Mouse (Mus musculus) neutrophil, adult 5-6 weeks (primary cell): ENCODE data around the gene Lrriq4. TPM values are rescaled to one million over a fixed set of nuclear protein-coding genes. Genes with fewer than 3 reads are reported as not detected.

Source experiments
- ATAC-seq: fragments of 151-379, 151-347 bp; 2 replicates; pipeline ENCODE4 v1.8.0; 2017; ENCODE audit warnings: mild to moderate bottlenecking, moderate TSS enrichment; ENCODE audit not compliant: insufficient number of reproducible peaks, poor library complexity, low FRiP score, severe bottlenecking; ENCODE audit errors: extremely low read depth
- total RNA-seq: library from RNA; stranded (forward); fragments of 200-1000 nt; gene quantifications from 2 replicates; pipeline ENCODE4 v1.2.3, GENCODE M21; 2017

Gene Lrriq4
- total RNA-seq = not detected in 2 replicates

- ATAC-seq = no peak
These were observed at the start of gene Lrriq4 for GRCm38 (mm10) chr3:30644207-30644606. Lrriq4 (plus strand) TSS chr3:30644507.

- no peak for ATAC-seq
These were observed 49.0 kb upstream of the Lrriq4 start for GRCm38 (mm10) chr3:30595111-30595832.

- ATAC-seq = no peak
These were observed 47.0 kb upstream of the Lrriq4 start for GRCm38 (mm10) chr3:30597271-30597670.

- no peak for ATAC-seq
These were observed 44.4 kb upstream of the Lrriq4 start, which contains the start of gene Actrt3 for GRCm38 (mm10) chr3:30599711-30600545. Actrt3 (minus strand) TSS chr3:30599939.

GRCm38 (mm10) chr3:30600717-30601116, 43.6 kb upstream of the Lrriq4 start:
- no peak for ATAC-seq

DNA sequence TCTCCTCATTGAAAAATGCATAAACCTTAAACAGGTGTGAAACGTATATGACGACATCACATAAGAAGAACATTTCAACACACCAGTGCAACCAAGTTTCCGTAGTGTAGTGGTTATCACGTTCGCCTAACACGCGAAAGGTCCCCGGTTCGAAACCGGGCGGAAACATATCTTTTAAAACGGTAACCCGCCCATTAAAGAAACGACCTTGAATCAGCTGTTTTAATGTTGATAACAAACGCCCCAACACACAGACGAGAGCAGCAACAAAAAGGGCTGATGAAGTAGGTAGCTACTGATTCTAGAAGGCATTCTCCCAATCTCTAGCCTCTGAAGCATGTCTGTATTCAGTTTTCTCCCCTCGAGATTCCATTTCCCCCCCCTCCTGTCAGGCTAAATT, 43.1 kb upstream of the Lrriq4 start:
- ATAC-seq = peak; percentile 14; the same call in 1 of the 2 replicates

DNA sequence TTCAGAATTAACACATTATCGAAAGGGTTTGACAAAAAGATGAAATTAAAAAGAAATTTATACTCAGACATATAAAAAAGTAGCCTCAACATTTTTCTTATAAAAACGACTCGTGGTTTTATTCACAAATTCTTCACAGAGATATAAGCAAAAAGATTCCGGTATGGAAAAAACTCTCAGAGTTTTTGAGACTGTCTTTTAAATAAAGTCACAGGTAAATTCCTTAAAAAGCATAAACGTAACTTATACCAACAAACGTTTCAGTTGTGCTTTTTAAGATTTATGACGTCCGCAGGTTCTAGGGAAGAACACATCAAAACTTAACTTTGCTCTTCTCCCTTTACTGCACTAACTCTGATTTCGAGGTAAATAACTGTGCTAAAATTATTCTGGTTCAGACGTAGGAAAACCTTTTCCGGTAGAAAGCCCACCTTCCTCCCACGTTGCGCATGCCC, 42.7 kb upstream of the Lrriq4 start:
- ATAC-seq = no peak

- peak; percentile 79 for ATAC-seq
These were observed 42.1 kb upstream of the Lrriq4 start, which contains the start of gene Mynn for GRCm38 (mm10) chr3:30602065-30602739. Mynn (plus strand) TSS chr3:30602065.

- ATAC-seq = peak; percentile 31; the same call in 1 of the 2 replicates
These were observed 41.6 kb upstream of the Lrriq4 start for GRCm38 (mm10) chr3:30602740-30603098.

- ATAC-seq = no peak
These were observed 41.1 kb upstream of the Lrriq4 start for GRCm38 (mm10) chr3:30603256-30603655.

DNA sequence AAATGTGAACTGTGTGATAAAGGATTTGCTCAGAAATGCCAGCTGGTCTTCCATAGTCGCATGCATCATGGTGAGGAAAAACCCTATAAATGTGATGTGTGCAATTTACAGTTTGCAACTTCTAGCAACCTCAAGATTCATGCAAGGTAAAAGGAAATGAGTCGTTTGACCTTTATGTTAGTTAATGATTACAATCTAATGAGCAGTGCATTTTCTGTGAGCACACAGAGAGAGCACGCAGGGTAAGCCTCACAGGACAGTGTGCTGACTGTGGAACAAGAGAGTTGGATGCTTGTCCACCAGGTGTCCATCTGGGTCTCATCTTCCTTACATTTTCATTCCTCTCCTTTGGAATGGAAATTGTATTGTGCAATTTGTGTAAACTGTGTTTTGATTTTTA, 35.3 kb upstream of the Lrriq4 start:
- ATAC-seq = no peak

DNA sequence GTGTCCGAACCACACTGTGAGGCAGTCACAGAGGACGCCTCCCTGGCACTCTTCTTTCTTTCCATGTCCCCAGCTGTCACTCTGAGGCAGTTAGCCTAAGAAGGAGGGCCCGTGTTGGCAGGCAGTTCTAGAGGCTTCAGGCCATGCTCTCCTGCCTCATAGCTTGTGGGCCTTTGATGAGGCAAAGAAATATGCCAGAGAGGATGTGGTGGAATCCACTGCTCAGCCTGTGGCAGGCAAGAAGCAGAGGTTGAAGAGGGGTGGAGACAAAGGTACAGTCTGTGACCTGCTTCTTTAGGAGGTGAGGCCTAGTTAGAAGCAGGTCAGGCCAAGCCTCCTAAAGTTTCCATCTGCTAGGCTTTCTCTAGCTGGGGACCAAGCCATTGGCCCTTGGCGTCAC, 33.4 kb upstream of the Lrriq4 start:
- no peak for ATAC-seq

DNA sequence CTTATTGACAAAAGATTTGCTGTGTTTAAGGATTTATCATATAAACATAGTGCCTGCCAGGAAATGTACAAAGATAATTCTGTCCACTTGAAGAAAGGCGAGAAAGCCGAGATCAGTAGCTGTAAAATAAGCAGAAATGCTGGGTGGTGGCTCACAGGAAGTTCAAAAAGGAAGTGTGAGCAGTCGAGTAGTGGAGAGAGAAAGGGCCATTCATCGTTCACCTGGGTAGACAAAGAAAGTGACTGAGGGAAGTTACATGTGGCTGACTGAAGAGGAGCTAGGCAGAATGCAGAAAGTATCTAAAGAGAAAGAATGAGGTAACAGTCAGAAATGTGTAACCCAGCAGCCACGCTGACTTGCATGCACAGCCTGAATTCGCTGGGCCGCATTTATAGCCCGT, 24.2 kb upstream of the Lrriq4 start:
- ATAC-seq = peak; percentile 79

- no peak for ATAC-seq
These were observed 10.6 kb upstream of the Lrriq4 start for GRCm38 (mm10) chr3:30633681-30634080.

- ATAC-seq = no peak
These were observed 8.7 kb upstream of the Lrriq4 start for GRCm38 (mm10) chr3:30635629-30636028.

DNA sequence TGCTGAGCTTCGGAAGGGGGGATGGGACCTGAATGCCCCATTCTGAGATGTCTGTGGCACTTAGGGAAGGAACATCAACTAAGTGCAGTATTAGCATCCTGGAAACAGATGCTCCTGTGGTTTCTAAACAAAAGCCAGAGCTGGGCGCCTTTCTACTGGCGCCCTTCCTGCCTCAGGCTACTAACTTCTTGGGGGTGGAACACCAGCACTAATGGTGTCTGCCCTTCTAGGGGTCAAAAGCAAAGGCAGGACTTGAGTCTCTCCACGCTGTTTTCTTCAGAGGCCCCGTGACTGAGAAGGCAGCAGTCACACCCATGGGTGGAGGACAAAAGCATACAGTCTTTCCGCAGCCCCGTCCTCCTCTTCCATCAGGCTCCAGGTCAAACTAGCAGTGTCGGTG, 2.5 kb downstream of the Lrriq4 start:
- no peak for ATAC-seq

DNA sequence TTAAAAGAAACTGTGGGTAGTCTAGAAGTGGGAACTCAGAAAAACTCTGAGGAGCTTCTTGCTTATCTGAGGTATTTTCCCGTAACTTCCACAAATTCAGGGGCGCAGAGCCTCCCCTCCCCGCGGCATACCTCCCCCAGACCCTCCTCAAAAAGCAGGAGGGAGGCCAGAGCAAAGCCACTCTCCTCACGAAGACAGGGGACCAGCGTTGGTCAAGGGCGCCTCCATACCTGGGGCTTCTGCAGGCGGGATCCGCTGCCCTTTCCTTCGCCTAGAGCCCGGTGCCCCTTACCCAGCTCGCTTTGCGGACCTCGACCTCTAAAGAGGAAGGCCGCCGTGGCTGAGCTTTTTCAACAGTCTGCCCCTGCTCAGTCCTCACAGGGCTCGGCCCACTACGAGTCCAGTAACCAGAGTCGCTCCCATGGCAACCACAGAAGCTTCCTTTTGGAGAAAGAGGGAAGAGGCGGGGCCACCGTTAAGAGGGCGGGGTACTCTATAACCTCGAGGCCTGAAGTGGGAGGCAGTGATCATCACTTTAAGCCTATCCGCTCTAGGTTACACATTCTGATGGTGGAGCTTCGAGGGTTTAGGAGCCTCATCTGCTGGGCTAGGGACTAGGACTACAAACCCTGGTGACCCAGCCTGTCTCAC, 3.3 kb downstream of the Lrriq4 start, which contains the start of gene Lrrc34:
Gene Lrrc34 (minus strand): TSS at position 430 of the 651 bp plus-strand sequence.
- peak; percentile 39 for ATAC-seq

- no peak for ATAC-seq
These were observed 4.2 kb downstream of the Lrriq4 start for GRCm38 (mm10) chr3:30648466-30648865.
